Mouse (Mus musculus) thymus, adult 2 months (tissue): ENCODE data around the gene Rbpms2. TPM values are rescaled to one million over a fixed set of nuclear protein-coding genes. Genes with fewer than 3 reads are reported as not detected.

Experiments
- DNase-seq: peaks from one replicate; pipeline ENCODE4 v3.0.0; 2021
- H3K27ac ChIP-seq: fragments of 200-500 bp; 2 replicates; pipeline ENCODE4 v1.5.1; 2012; ENCODE audit warnings: low read length, control low read depth; ENCODE audit not compliant: control insufficient read depth, insufficient read depth
- H3K27me3 ChIP-seq: fragments of 200-500 bp; 2 replicates; pipeline ENCODE4 v1.6.1; 2012; ENCODE audit warnings: mild to moderate bottlenecking, low read length, moderate library complexity, mixed read lengths; ENCODE audit not compliant: control insufficient read depth, insufficient read depth
- H3K36me3 ChIP-seq: fragments of 200-500 bp; 2 replicates; pipeline ENCODE4 v1.6.1; 2012; ENCODE audit warnings: mild to moderate bottlenecking, low read length, moderate library complexity; ENCODE audit not compliant: control insufficient read depth, insufficient read depth
- H3K4me1 ChIP-seq: fragments of 200-500 bp; replicated peaks from 2 replicates; pipeline ENCODE4 v1.6.1; 2012; ENCODE audit warnings: low read length; ENCODE audit not compliant: control insufficient read depth, insufficient read depth
- H3K4me3 ChIP-seq: fragments of 200-500 bp; 2 replicates; pipeline ENCODE4 v1.5.1; 2012; ENCODE audit warnings: mild to moderate bottlenecking, low read length, control low read depth, moderate library complexity; ENCODE audit not compliant: control insufficient read depth, insufficient read depth
- CTCF ChIP-seq: fragments of 200-500 bp; IDR thresholded peaks from 2 replicates; pipeline ENCODE4 v1.5.1; 2012; ENCODE audit warnings: mild to moderate bottlenecking, control low read depth, low read length, moderate library complexity, borderline replicate concordance; ENCODE audit not compliant: control insufficient read depth, poor library complexity, insufficient read depth; ENCODE audit errors: extremely low read depth
- POLR2A ChIP-seq: fragments of 200-500 bp; IDR thresholded peaks from 2 replicates; pipeline ENCODE4 v1.6.1; 2012; ENCODE audit warnings: mild to moderate bottlenecking, low read length, control low read depth, moderate library complexity; ENCODE audit not compliant: control insufficient read depth, poor library complexity, insufficient read depth; ENCODE audit errors: extremely low read depth
- WGBS: fragments of 180-500 bp; shearing (Covaris S2); methylation state at CpG from one replicate; pipeline ENCODE4 v1.1.7; 2018; 5-methylcytosine and 5-hydroxymethylcytosine counted together
- polyA plus RNA-seq: library from polyadenylated mRNA; depleted of rRNA; stranded (reverse); fragments of >200 nt; gene quantifications from 2 replicates; pipeline ENCODE4 v1.2.3, GENCODE M21; 2012

Rbpms2 gene
- polyA plus RNA-seq, 1 experiment = 11.5 TPM

- no peak overlapping the region for H3K27ac ChIP-seq
Observed at GRCm38 (mm10) chr9:65613098-65613497, 16.4 kb upstream of the Rbpms2 start.

GRCm38 (mm10) chr9:65619311-65619710, 10.1 kb upstream of the Rbpms2 start:
- Histone ChIP-seq H3K4me3 (no peak overlapping the region), H3K27me3 (no peaks in the 10 kb centered on the region), H3K36me3 (no peaks in the 10 kb centered on the region), H3K4me1 (peaks cover 9% of the 10 kb centered on the region), H3K27ac (no peak overlapping the region)
- no peak for DNase-seq
- TF ChIP-seq POLR2A = no peak
- no peak for TF ChIP-seq CTCF
- WGBS = 83% methylated on average over 3 of the region's 3 CpGs

More at GRCm38 (mm10) chr9:65613098-65613497, 16.4 kb upstream of the Rbpms2 start:
- Histone ChIP-seq H3K36me3 (no peaks in the 10 kb centered on the region), H3K27me3 (no peaks in the 10 kb centered on the region), H3K4me1 (peaks cover 3% of the 10 kb centered on the region), H3K4me3 (no peak overlapping the region)
- DNase-seq = no peak
- 91% methylated on average over 2 of the region's 2 CpGs for WGBS
- TF ChIP-seq POLR2A (no peak), CTCF (no peak)

- TF ChIP-seq CTCF (no peak), POLR2A (no peak)
- WGBS = 86% methylated on average over 4 of the region's 4 CpGs
- peak; percentile 30 for DNase-seq
- H3K4me3 ChIP-seq = no peak overlapping the region
- no peaks in the 10 kb centered on the region for H3K36me3 ChIP-seq
- no peak overlapping the region for H3K27ac ChIP-seq
- no peaks in the 10 kb centered on the region for H3K27me3 ChIP-seq
- H3K4me1 ChIP-seq = peaks cover 9% of the 10 kb centered on the region
Observed at GRCm38 (mm10) chr9:65621196-65621595, 8.3 kb upstream of the Rbpms2 start.

GRCm38 (mm10) chr9:65621666-65622065, 7.8 kb upstream of the Rbpms2 start:
- TF ChIP-seq CTCF (no peak), POLR2A (no peak)
- no peak for DNase-seq
- peak overlapping the region; percentile 0; the same call in 1 of the 2 replicates for H3K27ac ChIP-seq
- no peaks in the 10 kb centered on the region for H3K27me3 ChIP-seq
- H3K4me1 ChIP-seq = peaks cover 9% of the 10 kb centered on the region
- H3K36me3 ChIP-seq = no peaks in the 10 kb centered on the region
- WGBS = 59% methylated on average over 2 of the region's 2 CpGs
- H3K4me3 ChIP-seq = no peak overlapping the region

- Histone ChIP-seq H3K4me1 (peaks cover 9% of the 10 kb centered on the region), H3K27me3 (no peaks in the 10 kb centered on the region; the same call in 1 of the 2 replicates), H3K27ac (no peak overlapping the region), H3K36me3 (no peaks in the 10 kb centered on the region), H3K4me3 (no peak overlapping the region)
- TF ChIP-seq CTCF (no peak), POLR2A (no peak)
- DNase-seq = no peak
- 17% methylated on average over 5 of the region's 5 CpGs for WGBS
Observed at GRCm38 (mm10) chr9:65622826-65623225, 6.6 kb upstream of the Rbpms2 start.

GRCm38 (mm10) chr9:65624266-65624665, 5.2 kb upstream of the Rbpms2 start:
- WGBS = 92% methylated on average over 2 of the region's 2 CpGs
- H3K27ac ChIP-seq = no peak overlapping the region
- TF ChIP-seq CTCF (no peak), POLR2A (no peak)

More at GRCm38 (mm10) chr9:65624266-65624665, 5.2 kb upstream of the Rbpms2 start:
- Histone ChIP-seq H3K4me3 (no peak overlapping the region), H3K36me3 (no peaks in the 10 kb centered on the region), H3K27me3 (peaks cover 8% of the 10 kb centered on the region), H3K4me1 (peaks cover 11% of the 10 kb centered on the region)
- no peak for DNase-seq
